Mouse (Mus musculus) kidney, postnatal 36 days (tissue): ENCODE measurements around the gene Secisbp2.
A peak's percentile ranks its signal among the peaks of the same experiment; 100 is the strongest.

Source experiments
- DNase-seq, 2 experiments: peaks; one replicate each; pipeline ENCODE4 v3.0.0; 2021 to 2022; ENCODE audit warnings: mixed read lengths in 2 of 2

The Secisbp2 gene

DNA sequence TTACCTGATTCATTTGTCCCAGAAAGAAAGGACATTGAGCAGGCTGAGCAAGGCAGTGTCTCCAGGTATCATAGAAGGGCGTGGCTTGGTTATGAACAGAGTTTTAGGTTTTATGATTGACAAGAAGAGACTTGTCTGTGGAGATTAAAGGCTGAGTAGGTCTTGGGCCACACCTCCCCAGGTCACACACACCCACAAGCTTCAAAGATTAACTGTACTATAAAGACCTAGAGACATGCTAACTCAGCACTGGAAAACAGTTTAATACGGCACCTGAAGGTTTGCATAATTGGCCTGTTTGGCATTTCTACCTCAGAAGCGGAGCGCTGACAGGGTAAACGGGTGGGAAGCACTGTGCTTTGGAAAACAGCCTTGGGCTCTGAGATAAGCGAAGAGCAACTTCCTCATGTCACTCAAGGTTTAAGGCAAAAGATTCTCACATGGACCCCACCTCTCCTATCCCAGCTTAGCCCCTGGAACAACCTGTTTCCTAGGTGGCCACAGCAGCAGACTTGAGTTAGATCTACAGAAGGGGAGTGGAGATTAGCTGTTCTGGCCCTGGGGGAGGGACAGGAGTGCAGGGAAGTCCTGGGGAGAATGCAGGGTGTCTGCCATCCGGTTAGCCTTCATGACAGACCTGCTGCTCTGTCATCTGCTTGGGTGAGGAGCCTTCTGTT, 33.9 kb downstream of the Secisbp2 start:
- peak; percentile 56 to 73 for DNase-seq

DNA sequence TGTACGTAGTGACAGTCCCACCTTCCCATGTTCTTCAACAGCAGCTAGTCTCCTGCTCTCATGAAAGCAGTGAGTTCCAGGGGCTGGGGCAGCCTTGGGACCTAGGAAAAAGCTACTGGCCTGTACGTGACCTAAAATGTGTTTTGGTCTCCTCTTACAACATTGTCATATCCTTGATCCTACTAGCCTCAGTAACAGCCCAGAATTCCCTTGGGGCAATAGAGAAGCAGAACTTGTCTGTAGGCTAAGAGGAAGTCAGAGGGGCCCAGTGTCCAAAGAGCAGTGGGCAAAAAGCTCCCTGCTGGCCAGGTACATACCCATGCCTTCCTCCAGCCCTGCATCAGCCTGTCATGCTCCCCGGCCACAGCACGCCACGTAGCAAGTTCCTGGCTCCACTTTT, 35.5 kb downstream of the Secisbp2 start:
- no peak for DNase-seq

DNA sequence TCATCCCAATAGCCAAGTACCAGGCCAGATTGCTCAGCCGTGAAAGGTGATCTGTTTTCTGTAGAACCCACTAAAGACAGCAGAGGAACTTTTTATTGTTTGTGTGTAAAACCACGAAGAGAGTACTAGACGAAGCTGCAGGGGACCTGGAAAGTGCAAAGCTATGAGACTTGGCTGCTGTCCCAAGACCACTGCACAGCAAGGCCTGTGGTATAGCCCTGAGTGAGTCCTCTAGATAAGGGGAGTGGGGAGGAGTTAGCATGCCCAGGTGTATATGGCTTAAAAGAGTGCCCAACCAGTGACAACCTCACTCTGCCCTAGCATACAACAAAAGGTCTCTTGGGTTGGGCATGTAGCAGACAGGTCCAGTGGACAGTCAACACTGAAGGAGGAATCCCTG, 37.2 kb downstream of the Secisbp2 start:
- no peak for DNase-seq

DNA sequence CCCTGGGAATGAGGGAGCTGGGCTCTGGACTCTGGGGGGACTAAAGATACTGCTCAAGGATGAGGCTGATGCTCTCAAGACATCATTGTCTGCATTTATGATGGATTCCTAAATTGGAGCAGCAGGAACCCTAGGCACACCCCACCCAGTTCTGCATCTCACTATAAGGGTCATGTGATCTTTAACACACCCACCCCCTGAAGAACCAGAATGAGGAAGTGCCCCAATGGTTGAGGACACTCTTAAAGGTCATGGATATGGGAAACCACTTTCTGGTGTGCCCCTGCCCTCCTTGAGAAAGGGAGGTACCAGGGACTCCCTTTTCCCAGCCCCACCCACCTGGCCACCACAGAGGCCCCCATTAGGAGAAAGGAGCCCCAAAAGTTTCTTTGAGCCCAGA, 45.0 kb downstream of the Secisbp2 start:
- no peak for DNase-seq

DNA sequence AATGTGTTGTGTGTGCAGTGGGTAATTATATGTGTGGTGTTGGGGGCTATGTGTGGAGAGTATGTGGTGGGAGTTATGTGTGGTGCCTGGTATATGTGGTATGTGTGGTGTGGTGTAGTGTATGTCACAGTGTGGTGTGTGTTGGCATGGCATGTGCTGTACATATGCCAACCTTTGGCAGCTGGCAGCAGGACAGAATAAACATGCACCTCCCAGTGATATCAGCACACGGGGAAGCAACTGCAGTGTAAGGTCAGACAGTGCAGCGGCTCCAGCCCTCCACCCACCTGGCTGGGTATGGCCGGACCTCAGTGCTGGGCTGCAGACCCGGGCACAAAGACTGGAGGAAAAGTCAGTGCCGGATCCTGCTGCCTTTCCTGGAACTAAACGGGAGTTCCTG, 46.0 kb downstream of the Secisbp2 start:
- DNase-seq, result no peak

DNA sequence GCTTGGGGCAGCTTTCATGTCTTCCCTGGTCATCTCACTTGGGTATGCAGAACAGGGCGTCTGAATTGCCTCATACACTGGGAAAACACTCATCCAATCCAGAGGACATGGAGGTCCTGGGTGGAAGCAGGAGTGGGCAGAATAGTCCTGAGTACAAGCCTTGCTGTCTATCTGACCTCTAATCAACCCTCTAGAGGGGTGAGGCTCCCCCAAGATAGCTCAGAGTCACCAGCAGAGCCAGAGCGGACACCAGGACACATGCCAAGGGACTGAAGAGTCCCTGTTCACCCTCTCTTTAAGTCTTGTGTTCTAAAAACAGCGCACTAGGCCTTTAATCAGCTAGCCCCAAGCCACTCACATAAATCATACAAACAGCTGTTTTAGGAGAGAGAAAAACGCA, 46.4 kb downstream of the Secisbp2 start:
- no peak for DNase-seq

DNA sequence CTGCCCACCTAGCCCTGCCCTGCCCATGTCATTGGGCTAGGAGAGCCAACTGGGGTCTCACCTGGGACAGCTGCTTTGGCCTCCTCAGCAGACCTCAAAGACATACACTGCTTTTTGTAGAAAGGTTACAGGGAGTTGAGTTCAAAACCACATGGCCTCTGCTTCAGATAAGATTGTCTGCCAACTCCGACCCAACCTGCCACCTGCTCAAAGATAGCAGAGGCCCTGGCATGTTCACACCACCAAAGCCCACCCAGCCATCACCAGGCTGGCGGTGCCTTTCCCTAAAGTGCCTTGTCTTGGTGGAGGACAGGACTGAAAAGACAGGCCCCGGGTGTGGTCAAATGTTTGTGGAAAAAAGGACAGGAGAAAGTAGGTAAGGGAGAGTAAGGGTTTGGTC, 46.8 kb downstream of the Secisbp2 start:
- no peak for DNase-seq

DNA sequence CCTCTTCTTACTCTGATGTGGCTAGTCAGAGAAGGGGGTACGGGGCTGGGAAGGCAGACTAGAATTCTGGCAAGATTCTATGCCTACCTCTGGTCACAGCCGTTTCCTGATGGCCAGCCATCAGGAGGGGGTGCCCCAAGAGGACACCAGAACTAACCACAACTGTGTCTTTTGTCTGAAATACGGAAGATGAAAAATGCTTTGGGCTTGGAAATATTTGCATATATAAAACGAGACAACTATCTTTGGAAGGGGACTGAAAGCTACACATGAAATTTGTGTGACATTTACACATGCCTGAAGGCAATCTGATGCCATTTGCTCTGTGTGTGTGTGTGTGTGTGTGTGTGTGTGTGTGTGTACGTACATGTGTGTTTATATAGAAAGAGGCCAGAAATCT, 52.4 kb downstream of the Secisbp2 start:
- DNase-seq, result no peak

DNA sequence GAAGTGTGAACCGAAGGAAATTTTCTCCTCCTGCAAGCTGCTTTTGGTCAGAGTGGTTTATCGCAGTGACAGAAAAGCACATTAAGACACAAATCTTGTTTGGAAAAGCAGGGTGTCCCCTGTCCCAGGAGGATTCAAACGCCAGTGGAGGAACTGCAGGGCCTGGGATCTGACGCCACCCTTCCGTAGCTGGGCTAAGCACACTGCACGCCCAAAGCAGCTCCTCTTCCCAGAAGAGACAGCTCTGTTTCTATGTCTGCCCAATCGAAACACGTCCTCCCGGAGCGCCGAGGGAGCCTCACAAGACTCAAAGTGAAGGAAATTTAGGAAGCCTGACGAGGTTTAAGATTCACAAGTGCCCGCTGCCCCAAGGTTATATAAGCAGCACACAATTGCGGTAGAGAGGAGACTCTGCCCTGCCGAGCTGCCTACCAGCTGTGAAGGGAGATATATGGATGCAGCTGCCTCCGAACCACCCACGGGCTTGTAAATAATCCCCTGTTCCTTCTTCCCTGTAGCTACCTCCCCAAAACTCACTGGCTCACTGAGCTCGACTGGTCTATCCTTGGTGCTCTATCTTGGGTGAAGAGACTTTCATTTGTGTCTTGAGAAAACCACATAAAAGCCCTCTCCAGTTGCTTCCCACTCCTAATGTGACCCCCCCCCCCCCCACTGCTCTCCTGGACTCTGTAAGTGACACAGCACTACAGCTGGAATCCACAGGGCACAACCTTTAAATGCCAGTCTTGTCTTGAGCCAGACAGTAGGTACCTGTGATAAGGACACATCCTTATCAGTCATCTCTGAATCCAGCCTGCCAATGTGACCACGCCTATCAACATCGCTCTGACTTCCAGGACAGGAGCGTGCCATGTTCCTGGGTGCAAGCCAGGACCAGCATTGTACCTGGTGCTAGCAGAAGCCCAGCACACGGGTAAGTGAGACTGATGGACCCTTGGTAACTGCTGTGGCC, 54.7 kb downstream of the Secisbp2 start:
- DNase-seq, result no peak

DNA sequence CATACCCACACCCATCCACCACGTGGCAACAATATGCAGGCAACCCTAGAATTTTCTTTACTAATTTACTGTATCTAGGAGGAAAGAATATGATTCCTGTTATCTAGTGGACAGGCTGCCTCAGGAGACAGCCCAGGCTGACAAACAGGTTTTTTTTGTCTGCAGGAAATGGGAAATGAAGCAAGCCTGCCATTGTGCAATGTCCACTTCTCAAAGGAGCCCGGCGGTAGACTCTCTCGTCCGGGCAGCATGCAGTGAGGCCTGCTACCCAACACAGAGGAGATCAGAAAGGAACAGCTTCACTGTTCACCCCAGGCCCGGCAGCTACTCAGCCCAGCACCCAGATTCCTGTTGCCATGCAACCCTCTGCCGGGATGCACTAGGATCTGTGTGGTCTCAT, 59.2 kb downstream of the Secisbp2 start:
- DNase-seq, result no peak

DNA sequence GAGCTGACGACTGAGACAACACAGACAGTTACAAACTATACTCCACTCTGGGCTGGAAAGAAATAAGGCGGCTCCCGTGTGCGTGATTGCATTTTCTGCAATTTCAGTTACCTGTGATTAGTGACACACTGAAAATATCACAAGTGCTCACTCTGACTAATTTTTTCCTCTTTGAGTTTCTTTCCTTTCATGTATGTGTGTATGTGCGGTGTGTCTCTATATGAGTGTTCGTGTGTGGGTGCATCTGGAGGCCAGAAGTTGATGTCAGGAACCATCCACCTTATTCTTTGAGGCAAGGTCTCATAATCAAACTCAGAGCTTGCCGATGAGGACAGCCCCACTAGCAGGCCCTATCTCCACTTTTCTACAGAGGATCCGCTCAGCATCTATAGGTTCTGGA, 60.5 kb downstream of the Secisbp2 start:
- DNase-seq, result no peak

DNA sequence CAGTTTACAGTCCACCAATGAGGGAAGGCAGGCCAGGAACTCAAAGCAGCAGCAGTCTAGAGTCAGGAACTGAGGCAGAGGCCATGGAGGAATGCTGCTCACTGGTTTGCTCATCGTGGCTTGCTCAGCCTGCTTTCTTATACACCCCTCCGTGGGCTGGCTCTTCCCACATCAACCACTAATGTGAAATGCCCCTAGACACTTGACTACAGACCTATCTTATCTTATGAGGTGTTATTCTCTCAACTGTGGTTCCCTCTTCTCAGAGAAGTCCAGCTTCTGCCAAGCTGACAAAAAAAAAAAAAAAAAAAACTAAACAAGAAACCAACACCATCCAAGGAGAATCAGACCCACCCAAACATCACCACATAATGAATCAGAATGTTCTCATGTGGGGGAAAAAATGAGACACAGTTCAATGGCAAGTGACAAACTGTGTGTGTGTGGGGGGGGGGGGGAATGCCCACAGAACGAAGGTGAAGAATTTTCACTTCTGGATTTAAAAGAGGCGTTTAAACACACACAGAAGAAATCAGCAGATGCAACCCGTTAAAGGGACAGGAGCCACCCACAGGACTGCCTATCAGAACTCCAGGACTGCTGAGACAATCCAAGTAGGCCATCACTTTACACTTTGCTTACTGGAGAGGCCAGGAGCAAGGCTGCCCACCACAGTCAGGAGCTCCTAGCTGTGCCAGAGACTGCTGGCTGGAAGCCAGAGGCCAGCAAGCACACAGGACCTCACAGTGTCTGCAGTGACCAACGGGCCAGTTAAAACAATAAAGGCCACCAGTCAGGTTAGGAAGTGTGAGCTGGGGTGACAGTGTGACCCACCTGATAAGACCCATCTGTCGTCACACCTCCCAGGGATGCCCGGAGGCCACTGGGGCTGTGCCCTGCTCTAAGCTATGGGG, 65.1 kb downstream of the Secisbp2 start:
- peak; percentile 29 to 54 for DNase-seq

DNA sequence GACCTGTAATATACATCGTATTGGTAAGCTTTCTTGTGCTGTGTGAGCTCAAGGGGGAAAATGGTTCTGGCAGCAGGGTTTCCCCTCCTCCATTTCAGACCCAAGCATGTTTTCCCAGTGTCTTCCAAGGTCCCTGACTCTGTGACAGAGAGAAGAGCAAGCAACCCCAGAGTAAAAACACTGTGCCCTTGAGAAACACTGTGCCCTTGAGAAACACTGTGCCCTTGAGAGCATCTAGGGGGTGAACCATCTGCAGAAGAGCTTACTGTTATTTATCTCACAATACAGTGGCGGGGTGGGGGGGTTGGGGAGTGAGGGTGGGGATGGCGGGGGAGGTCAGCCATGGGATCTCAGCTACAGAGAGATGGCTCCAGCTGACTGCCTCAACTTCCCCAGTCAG, 67.8 kb downstream of the Secisbp2 start:
- DNase-seq, result no peak

DNA sequence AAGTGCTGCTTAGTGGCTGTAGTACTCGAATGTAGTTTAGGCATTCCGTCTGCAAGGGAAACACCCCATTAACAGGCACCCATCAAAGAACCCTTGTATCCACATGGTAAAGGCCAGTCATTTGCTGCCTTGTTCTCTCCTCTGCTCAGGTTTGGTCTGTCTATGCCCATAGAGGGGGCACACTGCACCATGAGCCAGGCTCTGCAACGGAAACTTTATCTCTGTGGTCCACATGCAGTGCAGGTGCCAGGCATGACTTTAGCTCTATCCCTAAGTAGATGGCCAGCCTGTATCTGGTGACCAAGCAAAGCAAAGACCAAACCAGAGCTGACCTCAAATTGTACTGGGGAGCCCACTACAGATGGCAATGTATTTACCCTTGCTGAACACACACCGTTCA, 69.1 kb downstream of the Secisbp2 start:
- no peak for DNase-seq

DNA sequence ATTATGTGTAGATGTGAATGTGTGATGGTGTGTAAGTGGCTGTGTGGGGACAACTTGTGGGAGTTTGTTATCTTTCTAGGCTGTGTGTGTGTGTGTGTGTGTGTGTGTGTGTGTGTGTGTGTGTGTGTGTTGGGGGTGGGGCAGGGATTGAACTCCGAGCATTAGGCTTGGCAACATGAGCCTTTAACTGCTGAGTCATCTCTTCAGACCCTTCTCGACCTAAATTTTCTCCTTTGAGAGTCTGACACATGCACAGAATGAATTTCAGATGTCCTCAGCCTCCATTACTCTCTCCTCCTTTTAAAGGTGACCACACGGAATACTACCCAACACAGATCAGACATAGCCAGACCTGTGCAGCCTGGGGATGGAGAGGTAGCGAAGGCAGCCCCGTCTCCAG, 71.6 kb downstream of the Secisbp2 start:
- no peak for DNase-seq

DNA sequence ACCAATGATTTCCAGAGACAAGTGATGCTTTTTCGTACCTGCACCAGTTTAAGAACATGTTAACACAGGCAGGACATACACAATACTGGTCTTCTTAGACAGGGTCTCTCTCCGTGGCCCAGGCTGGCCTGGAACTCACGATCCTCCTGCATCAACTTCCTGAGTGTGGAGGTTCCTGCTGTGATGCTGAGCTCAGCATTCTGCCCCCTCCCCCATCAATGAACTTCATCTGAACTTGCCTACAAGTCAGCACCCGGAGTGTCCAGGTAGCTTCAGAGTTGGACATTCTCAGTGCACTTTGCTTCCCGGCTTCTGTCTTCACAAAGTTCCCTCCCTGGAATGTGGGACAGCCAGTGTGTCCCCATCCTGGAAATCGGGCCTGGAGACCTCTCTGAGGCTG, 73.1 kb downstream of the Secisbp2 start:
- DNase-seq, result no peak

DNA sequence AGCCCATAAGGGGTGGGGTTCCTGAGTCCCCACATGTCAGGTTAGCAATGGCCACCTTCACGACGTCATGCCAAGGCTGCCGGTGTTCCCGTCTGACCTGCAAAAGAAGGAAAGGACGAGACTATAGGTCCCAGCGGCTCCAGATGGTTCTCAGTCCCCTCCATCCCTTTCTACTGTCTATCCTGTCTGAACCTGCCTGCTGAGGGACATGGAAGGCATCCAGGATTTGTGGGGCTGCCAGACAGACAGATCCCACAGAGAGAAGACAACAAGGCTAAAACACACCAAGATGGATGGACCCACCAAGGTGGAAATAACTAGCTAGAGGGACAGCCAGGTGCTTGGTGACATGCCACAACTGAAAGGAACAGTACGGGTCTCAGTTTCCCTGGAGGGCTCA, 73.9 kb downstream of the Secisbp2 start:
- DNase-seq, result no peak

DNA sequence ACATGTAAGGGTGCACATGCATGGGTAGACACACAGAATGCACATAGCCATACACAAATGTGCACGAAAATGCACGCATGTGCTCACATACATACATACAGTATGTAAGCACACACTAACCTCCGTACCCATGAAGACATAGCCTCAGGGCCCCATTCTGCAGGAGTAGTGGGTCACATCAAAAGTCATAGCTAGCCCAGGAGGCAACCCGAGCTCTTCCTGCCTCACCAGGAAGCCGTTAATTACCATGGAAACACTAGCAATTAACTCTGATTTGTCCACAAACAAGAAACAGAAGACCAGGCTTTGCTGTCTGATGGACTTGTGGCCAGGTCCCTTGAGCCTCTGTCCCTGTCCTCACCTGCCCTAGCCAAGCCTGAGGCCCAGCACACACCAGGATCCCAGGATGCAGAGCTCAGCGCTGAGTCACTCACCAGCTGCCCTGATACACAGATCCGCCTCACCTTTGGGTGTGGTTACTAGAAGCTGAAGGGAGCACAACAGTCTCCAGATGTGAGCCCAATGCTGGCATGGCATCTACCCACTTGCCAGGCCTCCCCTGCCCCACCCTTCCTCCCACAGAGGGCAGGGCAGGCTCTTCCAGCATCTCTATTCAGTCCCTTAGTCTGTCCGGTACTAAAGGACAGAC, 74.6 kb downstream of the Secisbp2 start:
- DNase-seq, result no peak

DNA sequence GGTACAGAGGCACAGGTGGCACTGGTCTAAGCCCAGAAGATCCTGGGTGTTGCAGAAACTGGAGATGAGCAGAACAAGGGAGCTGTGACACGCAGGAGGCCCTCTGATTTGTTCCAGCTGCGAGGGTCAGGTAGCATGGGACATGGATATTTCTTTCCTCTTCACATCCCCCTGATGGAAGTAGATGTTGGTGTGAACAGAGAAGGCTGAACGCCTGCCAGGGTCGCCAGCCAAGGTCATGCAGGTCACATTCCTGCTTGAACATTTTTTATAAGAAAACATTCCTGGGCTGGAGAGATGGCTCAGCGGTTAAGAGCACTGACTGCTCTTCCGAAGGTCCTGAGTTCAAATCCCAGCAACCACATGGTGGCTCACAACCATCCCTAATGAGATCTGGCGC, 75.9 kb downstream of the Secisbp2 start:
- peak in 1 of 2 experiments; percentile 46 for DNase-seq

DNA sequence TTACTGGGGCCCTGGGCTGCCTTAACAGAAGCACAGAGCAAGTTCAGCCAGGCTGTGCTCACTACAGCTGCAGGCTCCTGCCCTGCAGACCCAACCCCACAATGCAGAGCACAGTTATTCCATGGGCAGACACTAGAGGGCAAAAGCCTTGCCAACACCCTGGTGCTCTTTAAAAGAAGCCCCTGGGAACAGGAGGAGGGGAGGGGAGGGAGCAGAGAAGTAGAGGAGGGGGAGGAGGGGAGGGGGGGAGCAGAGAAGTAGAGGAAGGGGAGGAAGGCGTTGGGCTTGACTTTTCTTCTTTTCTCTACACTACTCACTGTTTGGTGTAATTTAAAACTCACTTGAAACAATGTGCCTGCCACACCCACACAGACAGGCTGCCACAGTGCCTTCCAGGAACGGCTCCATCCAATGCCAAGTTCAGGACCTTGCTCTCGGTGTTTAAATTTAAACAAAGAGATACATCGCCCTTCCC, 78.4 kb downstream of the Secisbp2 start:
- DNase-seq, result no peak

DNA sequence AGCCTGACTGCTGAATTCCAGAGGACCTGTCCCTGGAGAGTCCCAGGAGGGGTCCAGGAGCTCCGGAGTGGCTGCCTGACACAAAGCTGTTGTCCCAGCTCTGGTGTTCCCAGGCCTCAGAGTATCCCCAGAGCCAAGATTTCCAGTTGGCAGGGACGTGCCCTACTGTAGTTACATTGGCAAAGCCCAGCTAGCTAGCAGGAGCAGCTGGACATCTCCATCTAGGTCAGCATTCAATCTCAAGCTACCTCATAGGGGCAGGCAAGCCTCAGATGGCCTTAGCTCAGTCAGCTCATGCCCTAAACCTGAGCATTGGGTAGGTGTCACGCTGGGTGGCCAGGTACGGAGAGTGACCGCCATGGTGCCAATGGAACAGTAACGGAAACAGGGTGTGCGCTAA, 80.0 kb downstream of the Secisbp2 start:
- DNase-seq, result no peak

DNA sequence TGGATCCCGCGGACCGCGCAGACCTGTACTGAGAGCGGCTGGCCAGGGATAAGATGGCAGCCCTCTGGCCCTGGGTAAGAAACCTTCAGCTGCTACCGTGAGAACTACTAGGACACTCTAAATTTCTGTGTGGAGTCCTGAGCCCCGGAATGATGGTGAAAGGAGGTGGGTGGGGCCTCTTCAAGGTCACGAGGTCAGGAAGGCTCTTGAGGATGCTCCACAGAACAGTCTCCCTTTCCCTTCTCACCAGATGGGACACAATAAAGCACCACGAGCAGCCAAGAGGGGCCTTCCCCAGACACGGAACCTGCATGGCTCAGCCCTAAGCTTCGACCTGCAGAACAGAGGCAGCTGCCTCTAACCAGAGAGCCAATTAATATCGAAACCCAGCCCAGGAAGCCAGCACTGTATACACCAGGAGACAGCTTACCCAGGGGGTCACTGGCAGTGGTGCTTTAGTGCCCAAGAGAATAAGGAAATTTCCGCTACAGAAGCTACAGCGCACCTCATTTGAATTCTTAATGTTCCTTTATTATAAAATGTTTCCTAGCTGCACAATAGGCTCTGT, 80.7 kb downstream of the Secisbp2 start:
- DNase-seq, result no peak
